Mouse (Mus musculus) hindbrain, embryonic 11.5 days (tissue): ENCODE results near the gene Usp6nl. TPM values are rescaled to one million over a fixed set of nuclear protein-coding genes. Genes with fewer than 3 reads are reported as not detected.

Experiments
- ATAC-seq: fragments of 200-750 bp; cut with Nextera tagmentation; 2 replicates; pipeline ENCODE4 v1.8.0; 2017; ENCODE audit warnings: mild to moderate bottlenecking, moderate TSS enrichment, moderate library complexity; ENCODE audit not compliant: low FRiP score
- DNase-seq: peaks from one replicate; pipeline ENCODE4 v3.0.0-alpha.2; 2015; ENCODE audit warnings: low spot score
- H3K27ac ChIP-seq: fragments of 300-500 bp; sonication (generic); 2 replicates; pipeline ENCODE4 v1.5.1; 2014; ENCODE audit warnings: mild to moderate bottlenecking, low read depth, low read length
- H3K27me3 ChIP-seq: fragments of 300-500 bp; sonication (generic); 2 replicates; pipeline ENCODE4 v1.6.1; 2014; ENCODE audit warnings: mild to moderate bottlenecking, low read length, moderate library complexity, mixed read lengths; ENCODE audit not compliant: control insufficient read depth, insufficient read depth
- H3K36me3 ChIP-seq: fragments of 300-500 bp; sonication (generic); 2 replicates; pipeline ENCODE4 v1.6.1; 2014; ENCODE audit warnings: mild to moderate bottlenecking, low read length, moderate library complexity, mixed read lengths; ENCODE audit not compliant: control insufficient read depth, insufficient read depth
- H3K4me1 ChIP-seq: fragments of 300-500 bp; sonication (generic); replicated peaks from 2 replicates; pipeline ENCODE4 v1.6.1; 2014; ENCODE audit warnings: low read length, mixed read lengths; ENCODE audit not compliant: control insufficient read depth, insufficient read depth
- H3K4me2 ChIP-seq: fragments of 300-500 bp; sonication (generic); replicated peaks from 2 replicates; pipeline ENCODE4 v1.6.1; 2014; ENCODE audit warnings: mild to moderate bottlenecking, low read depth, low read length
- H3K4me3 ChIP-seq: fragments of 300-500 bp; sonication (generic); 2 replicates; pipeline ENCODE4 v1.5.1; 2014; ENCODE audit warnings: low read depth, low read length
- H3K9ac ChIP-seq: fragments of 300-500 bp; sonication (generic); 2 replicates; pipeline ENCODE4 v1.6.1; 2014; ENCODE audit warnings: low read depth, low read length
- H3K9me3 ChIP-seq: fragments of 300-500 bp; sonication (generic); 2 replicates; pipeline ENCODE4 v1.6.1; 2016; ENCODE audit warnings: low read length; ENCODE audit not compliant: control insufficient read depth
- WGBS: fragments of 180-500 bp; shearing (Covaris S2); extraction: QIAGEN DNeasy Blood & Tissue Kit; methylation state at CpG from one replicate; pipeline ENCODE4 v1.1.7; 2014; 5-methylcytosine and 5-hydroxymethylcytosine counted together
- polyA plus RNA-seq: library from polyadenylated mRNA; unstranded; fragments of >200 nt; fragmentation: Nextera tagmentation; extraction: Ambion mirVana; gene quantifications from 2 replicates; pipeline ENCODE4 v1.2.1, GENCODE M21; 2014

Gene Usp6nl
- 12.9 and 15.8 TPM in 2 replicates for polyA plus RNA-seq

GRCm38 (mm10) chr2:6322376-6322901 lies at the start of gene Usp6nl:
TSS of gene Usp6nl (plus strand) at chr2:6322667.
- H3K4me3 ChIP-seq, result peak within 1 kb of the TSS; percentile 91
- no peaks in the 10 kb centered on the region for H3K9me3 ChIP-seq
- H3K4me2 ChIP-seq, result peak within 1 kb of the TSS; percentile 70
- H3K27ac ChIP-seq, result peak within 1 kb of the TSS; percentile 98
- H3K27me3 ChIP-seq, result no peaks in the 10 kb centered on the region
- DNase-seq (peak; percentile 88), ATAC-seq (peak; percentile 89)
- peak within 1 kb of the TSS; percentile 97 for H3K9ac ChIP-seq
- no peaks in the 10 kb centered on the region; the same call in 1 of the 2 replicates for H3K4me1 ChIP-seq
- WGBS, result 0% methylated on average over 27 of the region's 75 CpGs
- no peaks in the 10 kb centered on the region for H3K36me3 ChIP-seq

- Histone ChIP-seq H3K9me3 (no peaks in the 10 kb centered on the region), H3K4me3 (no peak overlapping the region), H3K27me3 (no peaks in the 10 kb centered on the region), H3K4me2 (no peak overlapping the region), H3K9ac (no peak overlapping the region), H3K36me3 (no peaks in the 10 kb centered on the region), H3K27ac (no peak overlapping the region), H3K4me1 (no peaks in the 10 kb centered on the region)
- no peak for ATAC-seq
- peak; percentile 17 for DNase-seq
- 41% methylated on average over 10 of the region's 10 CpGs for WGBS
Measured at GRCm38 (mm10) chr2:6273392-6273845, 49.0 kb upstream of the Usp6nl start.

- WGBS, result 91% methylated on average over 10 of the region's 10 CpGs
- no peak overlapping the region for H3K9ac ChIP-seq
- H3K4me1 ChIP-seq, result no peaks in the 10 kb centered on the region
- H3K27me3 ChIP-seq, result no peaks in the 10 kb centered on the region
- no peak overlapping the region for H3K4me2 ChIP-seq
- H3K9me3 ChIP-seq, result no peaks in the 10 kb centered on the region
- no peak overlapping the region for H3K4me3 ChIP-seq
- H3K36me3 ChIP-seq, result no peaks in the 10 kb centered on the region
- no peak overlapping the region for H3K27ac ChIP-seq
- no peak for ATAC-seq
- no peak for DNase-seq
Measured at GRCm38 (mm10) chr2:6278813-6279530, 43.5 kb upstream of the Usp6nl start.

- 78% methylated on average over 10 of the region's 10 CpGs for WGBS
Measured at GRCm38 (mm10) chr2:6279614-6280301, 42.7 kb upstream of the Usp6nl start.

GRCm38 (mm10) chr2:6283569-6283968 lies 38.9 kb upstream of the Usp6nl start:
- ATAC-seq (no peak), DNase-seq (no peak)
- H3K27me3 ChIP-seq, result no peaks in the 10 kb centered on the region; the same call in 1 of the 2 replicates
- H3K27ac ChIP-seq, result no peak overlapping the region
- no peak overlapping the region for H3K4me2 ChIP-seq
- H3K4me3 ChIP-seq, result no peak overlapping the region
- H3K9me3 ChIP-seq, result no peaks in the 10 kb centered on the region
- no peaks in the 10 kb centered on the region for H3K36me3 ChIP-seq
- WGBS, result 80% methylated on average over 2 of the region's 2 CpGs
- no peaks in the 10 kb centered on the region for H3K4me1 ChIP-seq
- H3K9ac ChIP-seq, result no peak overlapping the region

More at GRCm38 (mm10) chr2:6279614-6280301, 42.7 kb upstream of the Usp6nl start:
- Histone ChIP-seq H3K4me2 (no peak overlapping the region), H3K27ac (no peak overlapping the region), H3K4me1 (no peaks in the 10 kb centered on the region), H3K9ac (no peak overlapping the region), H3K9me3 (no peaks in the 10 kb centered on the region), H3K4me3 (no peak overlapping the region), H3K27me3 (no peaks in the 10 kb centered on the region), H3K36me3 (no peaks in the 10 kb centered on the region)
- DNase-seq, result no peak
- no peak for ATAC-seq

- Histone ChIP-seq H3K36me3 (no peaks in the 10 kb centered on the region), H3K9me3 (no peaks in the 10 kb centered on the region), H3K9ac (no peak overlapping the region), H3K4me3 (no peak overlapping the region), H3K27me3 (no peaks in the 10 kb centered on the region; the same call in 1 of the 2 replicates), H3K4me1 (no peaks in the 10 kb centered on the region), H3K4me2 (no peak overlapping the region), H3K27ac (no peak overlapping the region)
- 84% methylated on average over 3 of the region's 3 CpGs for WGBS
- DNase-seq (no peak), ATAC-seq (no peak)
Measured at GRCm38 (mm10) chr2:6284784-6285183, 37.7 kb upstream of the Usp6nl start.

GRCm38 (mm10) chr2:6285794-6286193 lies 36.7 kb upstream of the Usp6nl start:
- Histone ChIP-seq H3K36me3 (no peaks in the 10 kb centered on the region), H3K27me3 (no peaks in the 10 kb centered on the region; the same call in 1 of the 2 replicates), H3K4me2 (no peak overlapping the region), H3K4me3 (no peak overlapping the region), H3K9me3 (no peaks in the 10 kb centered on the region), H3K27ac (no peak overlapping the region), H3K4me1 (no peaks in the 10 kb centered on the region), H3K9ac (no peak overlapping the region)
- DNase-seq (no peak), ATAC-seq (no peak)
- 96% methylated on average over 1 of the region's 1 CpGs for WGBS

- Histone ChIP-seq H3K4me3 (no peak overlapping the region), H3K27ac (no peak overlapping the region), H3K4me1 (no peaks in the 10 kb centered on the region), H3K27me3 (no peaks in the 10 kb centered on the region), H3K36me3 (no peaks in the 10 kb centered on the region), H3K4me2 (no peak overlapping the region), H3K9ac (no peak overlapping the region), H3K9me3 (no peaks in the 10 kb centered on the region)
- ATAC-seq, result no peak
- no peak for DNase-seq
- 80% methylated on average over 11 of the region's 11 CpGs for WGBS
Measured at GRCm38 (mm10) chr2:6293825-6294444, 28.5 kb upstream of the Usp6nl start.
